Mouse (Mus musculus) lung, postnatal 36 days (tissue): ENCODE data around the gene Rhox4e.
"Not testable (repeated sequence)": the region's sequence is repeated elsewhere in the genome, so short reads cannot be mapped to it uniquely, and the experiment has no call there.

Experiments
- DNase-seq: peaks from one replicate; pipeline ENCODE4 v3.0.0; 2022; ENCODE audit warnings: mixed read lengths

The Rhox4e gene

DNA sequence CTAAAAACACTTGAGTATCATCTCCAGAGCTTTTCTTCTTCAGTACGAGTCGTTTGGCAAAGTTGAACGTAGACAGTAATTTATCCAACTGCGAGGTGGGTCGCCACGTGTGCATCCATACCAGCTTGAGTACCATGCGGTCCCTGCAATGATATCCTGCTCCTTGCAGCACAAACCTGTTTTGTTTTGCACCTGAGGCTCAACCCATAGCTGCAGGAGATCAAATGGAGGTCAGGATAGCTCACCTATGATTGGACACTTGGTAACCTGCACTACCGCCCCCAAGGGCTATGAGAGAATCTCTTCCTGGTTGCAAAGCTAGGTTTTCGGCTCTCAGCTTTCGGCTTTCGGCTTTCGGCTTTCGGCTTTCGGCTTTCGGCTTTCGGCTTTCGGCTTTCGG lies at the start of gene Rhox4e:
TSS of gene Rhox4e (plus strand) at position 301 of the 400 bp plus-strand sequence.
- DNase-seq = not testable (repeated sequence)

DNA sequence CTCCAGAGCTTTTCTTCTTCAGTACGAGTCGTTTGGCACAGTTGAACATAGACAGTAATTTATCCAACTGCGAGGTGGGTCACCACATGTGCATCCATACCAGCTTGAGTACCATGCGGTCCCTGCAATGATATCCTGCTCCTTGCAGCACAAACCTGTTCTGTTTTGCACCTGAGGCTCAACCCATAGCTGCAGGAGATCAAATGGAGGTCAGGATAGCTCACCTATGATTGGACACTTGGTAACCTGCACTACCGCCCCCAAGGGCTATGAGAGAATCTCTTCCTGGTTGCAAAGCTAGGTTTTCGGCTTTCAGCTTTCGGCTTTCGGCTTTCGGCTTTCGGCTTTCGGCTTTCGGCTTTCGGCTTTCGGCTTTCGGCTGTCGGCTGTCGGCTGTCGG lies 43.2 kb upstream of the Rhox4e start, which contains the start of gene Rhox4d:
TSS of gene Rhox4d (plus strand) at position 301 of the 400 bp plus-strand sequence.
- not testable (repeated sequence) for DNase-seq

DNA sequence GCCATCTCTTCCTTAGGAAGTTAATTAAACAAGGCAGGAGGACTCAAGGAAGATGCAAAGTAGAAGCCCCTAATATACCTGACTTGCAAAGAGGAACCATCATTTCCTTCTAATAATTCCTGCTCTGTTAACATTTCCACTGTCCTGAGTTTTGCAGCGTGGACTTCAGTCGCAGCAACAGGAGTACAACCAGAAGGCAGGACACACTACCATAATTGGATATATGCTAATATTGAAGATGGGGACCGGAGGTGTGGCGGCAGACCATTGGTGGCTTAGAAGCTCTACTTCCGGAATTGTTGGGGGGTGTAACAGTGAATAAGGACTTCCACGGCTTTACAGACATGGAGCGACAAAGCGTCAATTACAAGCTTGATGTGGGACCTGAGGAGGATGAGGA lies 27.1 kb upstream of the Rhox4e start, which contains the start of gene Rhox2e:
TSS of gene Rhox2e (plus strand) at position 301 of the 400 bp plus-strand sequence.
- DNase-seq = not testable (repeated sequence)

DNA sequence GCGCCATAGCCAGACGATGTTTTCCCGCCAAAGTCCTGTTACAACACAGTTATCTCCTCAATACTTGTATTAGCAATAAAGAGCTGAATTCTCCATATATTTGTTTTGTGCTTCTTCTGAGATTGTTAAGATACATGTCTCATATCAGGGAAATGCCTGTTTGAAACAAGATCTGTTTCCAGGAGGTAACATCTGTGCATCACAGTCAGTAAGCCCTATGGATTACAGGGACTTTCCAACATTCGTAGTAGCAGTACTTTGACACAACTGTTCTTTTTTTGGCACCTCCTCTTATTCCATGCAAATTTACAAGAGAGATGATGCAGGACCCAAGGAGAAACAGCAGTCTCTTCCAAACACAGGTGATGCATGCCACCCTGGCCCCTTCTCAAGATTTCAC lies 15.5 kb upstream of the Rhox4e start, which contains the start of gene Rhox3e:
TSS of gene Rhox3e (plus strand) at position 301 of the 400 bp plus-strand sequence.
- DNase-seq = not testable (repeated sequence)

DNA sequence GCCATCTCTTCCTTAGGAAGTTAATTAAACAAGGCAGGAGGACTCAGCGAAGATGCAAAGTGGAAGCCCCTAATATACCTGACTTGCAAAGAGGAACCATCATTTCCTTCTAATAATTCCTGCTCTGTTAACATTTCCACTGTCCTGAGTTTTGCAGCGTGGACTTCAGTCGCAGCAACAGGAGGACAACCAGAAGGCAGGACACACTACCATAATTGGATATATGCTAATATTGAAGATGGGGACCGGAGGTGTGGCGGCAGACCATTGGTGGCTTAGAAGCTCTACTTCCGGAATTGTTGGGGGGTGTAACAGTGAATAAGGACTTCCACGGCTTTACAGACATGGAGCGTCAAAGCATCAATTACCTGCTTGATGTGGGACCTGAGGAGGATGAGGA lies 13.9 kb downstream of the Rhox4e start, which contains the start of gene Rhox2f:
TSS of gene Rhox2f (plus strand) at position 301 of the 400 bp plus-strand sequence.
- DNase-seq = not testable (repeated sequence)

DNA sequence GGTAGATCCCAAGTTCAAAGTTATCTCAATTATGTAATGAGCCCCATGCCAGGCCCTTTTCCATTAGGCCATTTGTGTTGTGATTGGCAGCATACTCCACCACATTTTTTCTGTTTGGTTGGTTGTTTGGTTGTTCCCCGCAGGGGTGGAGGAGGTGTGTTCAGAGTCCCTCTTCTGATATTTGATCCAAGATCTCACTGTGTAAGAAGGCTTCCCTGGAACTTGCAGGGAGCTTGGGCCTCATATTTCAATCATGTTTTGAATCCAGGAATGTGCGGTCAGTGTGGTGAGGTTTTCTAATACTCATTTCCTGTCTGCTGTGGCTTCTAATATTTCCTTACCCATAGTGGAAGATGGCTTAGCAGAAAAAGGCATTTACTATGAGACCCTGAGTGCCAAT lies 15.4 kb downstream of the Rhox4e start:
- DNase-seq = not testable (repeated sequence)

DNA sequence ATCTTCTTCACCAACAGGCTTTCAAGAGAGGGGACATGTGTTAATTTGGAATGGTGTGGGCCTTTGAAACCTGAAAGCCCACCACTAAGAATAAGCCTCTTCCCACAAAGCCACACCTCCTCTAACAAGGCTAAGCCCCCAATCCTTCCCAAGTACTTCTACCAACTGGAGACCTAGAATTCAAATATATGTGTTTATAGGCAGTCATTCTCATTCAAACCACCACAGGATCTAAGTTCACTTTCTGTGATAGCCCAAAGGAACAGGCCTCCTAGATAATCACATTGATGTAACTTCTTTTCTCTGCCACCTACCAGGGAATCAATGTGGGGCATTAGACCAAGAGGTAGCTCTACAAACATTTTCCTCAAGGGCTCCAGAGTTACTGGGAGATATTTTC lies 23.5 kb downstream of the Rhox4e start, which contains the start of gene Rhox3f:
TSS of gene Rhox3f (plus strand) at position 301 of the 400 bp plus-strand sequence.
- DNase-seq = not testable (repeated sequence)

DNA sequence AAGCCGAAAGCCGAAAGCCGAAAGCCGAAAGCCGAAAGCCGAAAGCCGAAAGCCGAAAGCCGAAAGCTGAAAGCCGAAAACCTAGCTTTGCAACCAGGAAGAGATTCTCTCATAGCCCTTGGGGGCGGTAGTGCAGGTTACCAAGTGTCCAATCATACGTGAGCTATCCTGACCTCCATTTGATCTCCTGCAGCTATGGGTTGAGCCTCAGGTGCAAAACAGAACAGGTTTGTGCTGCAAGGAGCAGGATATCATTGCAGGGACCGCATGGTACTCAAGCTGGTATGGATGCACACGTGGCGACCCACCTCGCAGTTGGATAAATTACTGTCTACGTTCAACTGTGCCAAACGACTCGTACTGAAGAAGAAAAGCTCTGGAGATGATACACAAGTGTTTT lies 50.4 kb downstream of the Rhox4e start, which contains the start of gene Rhox4f:
TSS of gene Rhox4f (minus strand) at position 101 of the 400 bp plus-strand sequence.
- DNase-seq = not testable (repeated sequence)
